Mouse (Mus musculus): ENCODE measurements around the gene Cox7b2.

GRCm38 (mm10) chr5:71495621-71496020 is 52.4 kb downstream of the Cox7b2 start:
- TF ChIP-seq TAL1 (IDR thresholded peaks at IDR 0.05; ENCODE audit: low read length) (no peak), GATA1 (IDR thresholded peaks at IDR 0.05; ENCODE audit: low read length) (no peak)
